Mouse (Mus musculus) stomach, embryonic 15.5 days (tissue): ENCODE data around the gene Irak2. TPM values are rescaled to one million over a fixed set of nuclear protein-coding genes. Genes with fewer than 3 reads are reported as not detected.
A peak's percentile ranks its signal among the peaks of the same experiment; 100 is the strongest.

Experiments
- ATAC-seq: fragments of 200-750 bp; cut with Nextera tagmentation; 2 replicates; pipeline ENCODE4 v1.8.0; 2017; ENCODE audit warnings: low read depth, moderate number of reproducible peaks, moderate TSS enrichment; ENCODE audit not compliant: insufficient read depth, low FRiP score
- H3K27ac ChIP-seq: fragments of 300-500 bp; sonication (generic); 2 replicates; pipeline ENCODE4 v1.5.1; 2015; ENCODE audit warnings: mild to moderate bottlenecking, inconsistent platforms
- H3K27me3 ChIP-seq: fragments of 300-500 bp; sonication (generic); replicated peaks from 2 replicates; pipeline ENCODE4 v1.6.1; 2015; ENCODE audit warnings: inconsistent platforms
- H3K36me3 ChIP-seq: fragments of 300-500 bp; sonication (generic); 2 replicates; pipeline ENCODE4 v1.6.1; 2015; ENCODE audit warnings: inconsistent platforms
- H3K4me1 ChIP-seq: fragments of 300-500 bp; sonication (generic); 2 replicates; pipeline ENCODE4 v1.6.1; 2015; ENCODE audit warnings: inconsistent platforms
- H3K4me2 ChIP-seq: fragments of 300-500 bp; sonication (generic); 2 replicates; pipeline ENCODE4 v1.6.1; 2015; ENCODE audit warnings: mild to moderate bottlenecking, inconsistent platforms
- H3K4me3 ChIP-seq: fragments of 300-500 bp; sonication (generic); replicated peaks from 2 replicates; pipeline ENCODE4 v1.5.1; 2015; ENCODE audit warnings: inconsistent platforms
- H3K9ac ChIP-seq: fragments of 300-500 bp; sonication (generic); 2 replicates; pipeline ENCODE4 v1.6.1; 2015; ENCODE audit warnings: inconsistent platforms
- H3K9me3 ChIP-seq: fragments of 300-500 bp; sonication (generic); 2 replicates; pipeline ENCODE4 v1.6.1; 2016; ENCODE audit warnings: inconsistent platforms
- WGBS: fragments of 180-500 bp; shearing (Covaris S2); methylation state at CpG from one replicate; pipeline ENCODE4 v1.1.7; 2015; 5-methylcytosine and 5-hydroxymethylcytosine counted together
- microRNA-seq: library from miRNA; unstranded; fragments of <30 nt; microRNA quantifications from one replicate; pipeline ENCODE4, GENCODE M21; 2016
- polyA plus RNA-seq: library from polyadenylated mRNA; unstranded; fragments of >200 nt; fragmentation: Nextera tagmentation; extraction: Ambion mirVana; gene quantifications from 2 replicates; pipeline ENCODE4 v1.2.1, GENCODE M21; 2015

Gene Irak2
- polyA plus RNA-seq, 1 experiment from 2014 or later = 8.0 TPM

DNA sequence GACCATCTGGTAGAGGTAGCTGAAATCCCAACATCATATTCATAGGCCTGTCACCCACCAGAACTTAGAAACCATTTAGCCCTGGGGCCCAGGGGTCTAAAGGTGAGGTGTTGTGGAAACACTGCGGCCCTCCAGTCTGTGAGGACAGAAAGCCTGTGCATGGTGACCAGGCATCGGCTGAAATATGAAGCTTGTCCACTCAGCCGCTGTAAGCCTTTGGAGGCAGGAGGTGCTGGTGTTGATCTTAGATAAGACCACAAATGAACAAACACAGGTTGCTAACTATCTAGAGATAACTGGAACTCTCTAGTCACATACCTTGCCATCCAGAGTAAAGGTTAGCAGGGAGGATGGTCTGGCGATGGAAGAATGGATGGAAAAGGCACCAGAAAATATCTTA is 82.8 kb downstream of the Irak2 start:
- 69% methylated on average over 4 of the region's 4 CpGs for WGBS
- H3K27ac ChIP-seq = no peak overlapping the region
- ATAC-seq = 0 out of 2 replicates have a peak, but pooled peaks have one; percentile 40
- H3K4me3 ChIP-seq = no peak overlapping the region
- no peaks in the 10 kb centered on the region for H3K27me3 ChIP-seq
- no peaks in the 10 kb centered on the region for H3K4me1 ChIP-seq
- no peak overlapping the region for H3K9ac ChIP-seq
- H3K9me3 ChIP-seq = no peaks in the 10 kb centered on the region
- peaks cover 9% of the 10 kb centered on the region for H3K36me3 ChIP-seq
- H3K4me2 ChIP-seq = no peak overlapping the region

DNA sequence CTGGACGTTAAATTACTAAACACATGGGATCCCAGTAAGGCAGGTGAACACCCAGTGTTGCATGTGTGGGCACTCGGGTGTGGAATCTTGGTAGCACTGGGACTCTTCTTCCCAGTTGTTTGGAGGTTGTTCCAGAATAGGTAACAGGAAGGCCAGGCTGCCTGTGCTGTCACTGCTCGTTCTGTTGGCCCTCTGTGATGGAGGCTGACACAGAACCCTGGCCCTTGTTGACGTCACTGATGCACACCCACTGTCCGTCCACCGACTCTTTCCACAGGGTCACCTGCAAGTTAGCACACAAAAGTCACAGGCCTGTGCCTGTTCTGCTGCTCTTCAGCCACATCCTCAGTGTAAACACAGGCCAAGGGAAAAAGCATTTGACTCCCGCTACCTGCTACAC is 89.9 kb downstream of the Irak2 start:
- Histone ChIP-seq H3K36me3 (peaks cover 48% of the 10 kb centered on the region), H3K4me1 (no peaks in the 10 kb centered on the region), H3K4me3 (no peak overlapping the region), H3K4me2 (no peak overlapping the region), H3K27me3 (no peaks in the 10 kb centered on the region), H3K27ac (no peak overlapping the region), H3K9ac (no peak overlapping the region), H3K9me3 (no peaks in the 10 kb centered on the region)
- no peak for ATAC-seq
- WGBS = 84% methylated on average over 7 of the region's 7 CpGs

DNA sequence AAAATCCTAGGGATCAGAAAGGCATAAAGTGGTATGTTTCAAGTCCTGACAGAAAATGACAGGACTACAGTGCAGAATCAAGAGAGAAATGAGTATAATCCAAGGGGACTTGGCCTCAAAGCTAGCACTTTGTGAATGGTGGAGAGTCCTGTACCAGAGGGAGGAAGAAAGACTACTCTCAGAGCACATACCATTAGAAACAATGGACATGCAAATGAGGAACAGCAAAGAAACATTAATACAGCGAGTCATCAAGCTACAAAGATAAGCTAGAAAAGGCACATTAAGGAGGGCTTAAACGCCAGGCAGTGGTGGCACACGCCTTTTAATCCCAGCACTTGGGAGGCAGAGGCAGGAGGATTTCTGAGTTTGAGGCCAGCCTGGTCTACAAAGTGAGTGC is 93.0 kb downstream of the Irak2 start:
- no peaks in the 10 kb centered on the region for H3K4me1 ChIP-seq
- no peak for ATAC-seq
- WGBS = 91% methylated on average over 3 of the region's 3 CpGs
- H3K9ac ChIP-seq = no peak overlapping the region
- H3K36me3 ChIP-seq = peaks cover 69% of the 10 kb centered on the region
- no peak overlapping the region for H3K4me2 ChIP-seq
- no peaks in the 10 kb centered on the region for H3K9me3 ChIP-seq
- no peak overlapping the region for H3K4me3 ChIP-seq
- H3K27ac ChIP-seq = no peak overlapping the region
- no peaks in the 10 kb centered on the region for H3K27me3 ChIP-seq

DNA sequence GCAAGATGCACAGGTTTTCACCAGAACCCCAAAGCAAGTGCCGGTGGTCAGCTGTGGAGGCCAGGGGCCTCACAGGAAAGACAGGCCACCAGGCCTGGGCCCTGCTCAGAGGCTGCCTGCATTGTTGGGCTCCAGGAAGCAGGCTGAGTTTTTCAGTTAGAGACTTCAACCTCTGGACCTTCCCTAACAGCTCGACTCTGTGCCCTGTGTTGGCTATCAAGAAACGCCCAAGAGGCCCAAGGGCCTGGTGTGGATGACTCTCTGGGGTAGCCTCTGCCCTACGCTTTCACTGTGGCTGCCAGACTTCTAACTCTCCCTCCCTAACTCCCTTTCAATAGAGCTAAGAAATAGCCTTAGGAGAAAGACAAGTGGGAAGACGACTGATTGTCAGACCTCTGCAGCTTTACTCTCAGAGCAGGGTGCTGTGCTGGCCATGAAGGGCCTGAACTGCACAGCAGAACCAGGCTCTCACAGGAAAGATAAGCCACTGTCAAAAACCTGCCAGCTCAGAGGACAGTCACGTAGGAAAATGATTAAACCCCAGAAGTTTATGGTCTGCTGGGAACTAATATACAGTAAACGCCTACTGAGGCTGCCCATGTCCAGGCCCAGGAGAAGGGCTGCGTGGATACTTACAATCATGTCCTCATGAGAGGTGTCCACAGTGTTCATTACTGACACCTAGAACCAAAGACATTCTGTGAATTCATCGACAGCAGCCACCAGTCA is 99.2 kb downstream of the Irak2 start:
- no peak for ATAC-seq

DNA sequence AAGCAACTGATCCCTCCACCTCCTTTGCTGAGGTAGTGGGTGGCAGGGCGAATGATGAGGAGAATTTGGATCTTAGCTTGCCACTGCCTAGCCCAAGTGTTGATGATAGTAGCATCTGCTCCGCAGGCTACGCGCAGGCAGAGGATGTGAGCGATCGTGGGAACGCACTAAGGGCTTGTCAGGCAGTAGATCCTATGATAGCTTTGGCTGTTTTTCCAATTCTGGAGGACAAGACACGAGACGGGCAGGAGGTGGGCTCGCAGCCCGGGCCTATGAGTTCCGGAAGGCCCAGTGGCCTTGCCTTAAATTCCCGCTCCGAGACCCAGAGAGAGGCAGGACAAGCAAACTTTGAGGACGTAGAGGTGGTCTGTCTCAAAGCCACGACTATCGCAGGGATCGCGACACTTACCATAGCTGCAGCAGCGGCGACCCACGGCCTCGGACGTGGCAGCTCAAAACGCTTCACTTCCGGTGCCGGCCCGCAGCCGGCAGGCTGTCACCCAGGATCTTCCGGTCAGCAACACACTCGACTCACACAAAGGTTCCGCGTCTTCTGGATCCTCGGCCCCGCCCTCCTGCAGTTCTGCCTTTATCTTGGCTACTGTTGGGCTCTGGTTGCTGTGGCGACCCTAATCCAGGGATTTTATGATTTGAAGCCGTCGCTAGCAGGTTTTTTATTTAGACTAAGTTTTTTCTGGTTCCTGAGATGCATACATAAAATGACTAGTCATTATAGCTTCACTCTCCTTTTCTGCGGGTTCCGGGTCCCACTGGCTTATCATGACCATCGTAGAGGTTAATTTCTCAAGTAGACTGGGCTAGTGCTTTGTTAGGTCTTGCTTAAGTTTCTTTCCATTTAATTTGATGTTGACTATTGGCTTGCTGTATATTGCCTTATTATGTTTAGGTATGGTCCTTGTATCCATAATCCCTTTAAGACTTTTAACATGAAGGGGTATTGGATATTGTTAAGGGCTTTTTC is 102.3 kb downstream of the Irak2 start, which contains the start of gene Sec13:
Sec13 (minus strand) TSS at position 508 of the 982 bp plus-strand sequence.
- Histone ChIP-seq H3K36me3 (peaks cover 13% of the 10 kb centered on the region), H3K4me3 (peak within 1 kb of the TSS; percentile 88), H3K9ac (peak within 1 kb of the TSS; percentile 66), H3K4me2 (peak within 1 kb of the TSS; percentile 75), H3K9me3 (no peaks in the 10 kb centered on the region), H3K4me1 (peaks cover 9% of the 10 kb centered on the region), H3K27me3 (no peaks in the 10 kb centered on the region), H3K27ac (peak within 1 kb of the TSS; percentile 49; the same call in 1 of the 2 replicates)
- WGBS = 7% methylated on average over 41 of the region's 41 CpGs
- ATAC-seq = peak; percentile 72

More for the DNA sequence above, 99.2 kb downstream of the Irak2 start:
- no peaks in the 10 kb centered on the region for H3K27me3 ChIP-seq
- no peak overlapping the region for H3K27ac ChIP-seq
- no peaks in the 10 kb centered on the region for H3K9me3 ChIP-seq
- 87% methylated on average over 9 of the region's 9 CpGs for WGBS
- H3K36me3 ChIP-seq = peaks cover 29% of the 10 kb centered on the region
- no peak overlapping the region for H3K4me3 ChIP-seq
- H3K4me2 ChIP-seq = no peak overlapping the region
- H3K4me1 ChIP-seq = peaks cover 9% of the 10 kb centered on the region
- H3K9ac ChIP-seq = no peak overlapping the region

DNA sequence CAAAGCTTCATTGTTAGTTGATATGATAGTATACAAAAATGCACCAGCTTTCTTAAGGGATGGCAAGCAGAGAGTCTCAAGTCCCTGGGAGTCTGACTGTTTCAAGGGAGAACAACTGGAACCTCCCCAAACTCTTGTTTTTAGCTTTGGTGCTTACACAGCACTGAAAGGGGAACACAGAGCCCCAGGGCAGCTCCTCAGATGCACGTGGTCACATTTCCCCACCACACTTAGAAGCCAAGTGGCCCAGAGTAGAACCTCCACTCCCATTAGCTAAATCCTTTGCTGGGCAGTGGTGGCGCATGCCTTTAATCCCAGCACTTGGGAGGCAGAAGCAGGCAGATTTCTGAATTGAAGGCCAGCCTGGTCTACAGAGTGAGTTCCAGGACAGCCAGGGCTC is 103.2 kb downstream of the Irak2 start:
- WGBS = 62% methylated on average over 2 of the region's 2 CpGs

DNA sequence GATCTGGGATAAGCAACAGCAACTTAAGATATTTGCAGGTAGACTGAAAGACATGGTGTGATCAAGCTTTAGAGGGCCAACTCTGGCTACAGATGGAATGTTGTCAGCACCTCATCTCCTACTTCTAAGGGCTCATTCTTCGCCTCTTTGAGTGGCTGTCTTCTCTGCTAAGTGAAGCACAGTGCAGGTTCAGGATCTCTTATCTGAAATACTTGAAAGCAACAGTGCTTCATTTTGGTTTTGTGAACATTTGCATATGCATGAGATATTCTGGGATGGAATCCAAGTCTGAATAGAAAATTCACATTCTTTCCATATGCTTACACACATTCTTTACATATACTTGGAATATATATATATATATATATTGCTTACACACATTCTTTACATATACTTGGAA is 104.1 kb downstream of the Irak2 start:
- Histone ChIP-seq H3K27ac (no peak overlapping the region), H3K9ac (no peak overlapping the region), H3K9me3 (no peaks in the 10 kb centered on the region), H3K27me3 (0 out of 2 replicates have a peak, but pooled peaks cover 2% of the 10 kb centered on the region), H3K4me3 (no peak overlapping the region), H3K4me1 (peaks cover 9% of the 10 kb centered on the region), H3K4me2 (no peak overlapping the region), H3K36me3 (no peaks in the 10 kb centered on the region)
- WGBS = 76% methylated on average over 1 of the region's 1 CpGs
- ATAC-seq = no peak

More for the DNA sequence above, 103.2 kb downstream of the Irak2 start:
- H3K36me3 ChIP-seq = peaks cover 4% of the 10 kb centered on the region; the same call in 1 of the 2 replicates
- no peaks in the 10 kb centered on the region for H3K9me3 ChIP-seq
- H3K27me3 ChIP-seq = 0 out of 2 replicates have a peak, but pooled peaks cover 2% of the 10 kb centered on the region
- H3K9ac ChIP-seq = no peak overlapping the region
- H3K4me2 ChIP-seq = no peak overlapping the region
- no peak overlapping the region for H3K27ac ChIP-seq
- no peak overlapping the region for H3K4me3 ChIP-seq
- H3K4me1 ChIP-seq = peaks cover 9% of the 10 kb centered on the region
- ATAC-seq = no peak

DNA sequence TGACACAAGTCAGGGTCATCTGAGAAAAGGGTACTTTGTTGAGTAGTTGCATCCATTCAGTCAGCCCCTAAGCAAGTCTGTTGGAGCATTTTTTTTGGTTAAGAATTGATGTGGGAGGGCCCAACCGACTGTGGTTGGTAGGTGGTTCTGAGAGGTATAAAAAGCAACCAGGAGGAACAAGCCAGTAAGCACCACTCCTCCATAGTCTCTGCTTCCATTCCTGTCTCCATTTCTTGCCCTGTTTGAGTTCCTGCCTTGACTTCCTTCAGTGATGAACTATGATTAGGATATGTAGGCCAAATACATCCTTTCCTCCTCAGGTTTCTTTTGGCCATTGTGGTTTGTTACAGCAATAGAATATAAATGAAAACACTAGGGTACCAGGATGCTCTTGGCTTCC is 104.8 kb downstream of the Irak2 start:
- no peak overlapping the region for H3K4me3 ChIP-seq

More for the DNA sequence above, 104.8 kb downstream of the Irak2 start:
- Histone ChIP-seq H3K4me2 (no peak overlapping the region), H3K27me3 (0 out of 2 replicates have a peak, but pooled peaks cover 2% of the 10 kb centered on the region), H3K4me1 (peaks cover 9% of the 10 kb centered on the region), H3K27ac (no peak overlapping the region), H3K9ac (no peak overlapping the region), H3K9me3 (no peaks in the 10 kb centered on the region), H3K36me3 (no peaks in the 10 kb centered on the region)
- no peak for ATAC-seq
- 44% methylated on average over 1 of the region's 1 CpGs for WGBS

Small RNA genes lying within 50 kb of the gene (microRNA-seq; reads per million reads assigned to microRNA genes)
- gene Mir7042 = 0.77 reads per million

Other genes with a start within 250 kb of the Irak2 start
- gene Ttll3, start 249.2 kb upstream of the Irak2 start, polyA plus RNA-seq = 2.9 and 3.2 TPM in 2 replicates
- 15.9 and 20.8 TPM in 2 replicates for gene Rpusd3, start 219.1 kb upstream of the Irak2 start, polyA plus RNA-seq
- gene Cidec, start 202.7 kb upstream of the Irak2 start, polyA plus RNA-seq = 2.3 and 3.8 TPM in 2 replicates
- 84.2 and 91.1 TPM in 2 replicates for gene Jagn1, start 195.9 kb upstream of the Irak2 start, polyA plus RNA-seq
- gene Il17re, start 180.0 kb upstream of the Irak2 start, polyA plus RNA-seq = 16.8 and 18.2 TPM in 2 replicates
- gene Il17rc, start 167.0 kb upstream of the Irak2 start, polyA plus RNA-seq = 26.4 and 26.7 TPM in 2 replicates
- 23.2 and 23.3 TPM in 2 replicates for gene Creld1, start 155.2 kb upstream of the Irak2 start, polyA plus RNA-seq
- gene Prrt3, start 136.5 kb upstream of the Irak2 start, polyA plus RNA-seq = 0.40 and 0.54 TPM in 2 replicates
- gene Emc3, start 106.8 kb upstream of the Irak2 start, polyA plus RNA-seq = 88.5 and 94.7 TPM in 2 replicates
- 8.1 and 9.7 TPM in 2 replicates for gene Fancd2, start 106.8 kb upstream of the Irak2 start, polyA plus RNA-seq
- 0.23 TPM in 1 of 2 replicates, not detected in the other for gene Fancd2os, start 37.8 kb upstream of the Irak2 start, polyA plus RNA-seq
- 199 and 202 TPM in 2 replicates for gene Brk1, start 33.7 kb upstream of the Irak2 start, polyA plus RNA-seq
- 39.5 and 43.6 TPM in 2 replicates for gene Vhl, start 14.5 kb upstream of the Irak2 start, polyA plus RNA-seq
- gene Tatdn2, start 58.6 kb downstream of the Irak2 start, polyA plus RNA-seq = 0.81 and 0.99 TPM in 2 replicates
- 57.1 and 57.5 TPM in 2 replicates for gene Ghrl, start 81.4 kb downstream of the Irak2 start, polyA plus RNA-seq
- gene Sec13, start 102.3 kb downstream of the Irak2 start, polyA plus RNA-seq = 234 and 251 TPM in 2 replicates